Mouse (Mus musculus) ES-E14 (cell line): ENCODE data around the gene Ppp3ca. TPM values are rescaled to one million over a fixed set of nuclear protein-coding genes. Genes with fewer than 3 reads are reported as not detected.

Experiments used
- DNase-seq: peaks from one replicate; pipeline ENCODE4 v3.0.0-alpha.2; 2013; ENCODE audit warnings: low read depth, low spot score
- H3K27ac ChIP-seq: 2 replicates; pipeline ENCODE4 v1.5.1; 2012; ENCODE audit warnings: low read depth, mild to moderate bottlenecking, low read length, moderate library complexity, mixed read lengths; ENCODE audit not compliant: poor library complexity, insufficient read depth, severe bottlenecking
- H3K36me3 ChIP-seq: 2 replicates; pipeline ENCODE4 v1.6.1; 2012; ENCODE audit warnings: mild to moderate bottlenecking, low read length, moderate library complexity, mixed read lengths; ENCODE audit not compliant: control insufficient read depth, poor library complexity, insufficient read depth, severe bottlenecking
- H3K4me1 ChIP-seq, 2 experiments: fragments of 150-350 bp in 1 of 2; sonication (generic) in 1 of 2; 2 replicates each; pipeline ENCODE4 v1.6.1; 2012; ENCODE audit warnings: low read length in 2 of 2, mild to moderate bottlenecking in 1 of 2, mixed read lengths in 1 of 2; ENCODE audit not compliant: control insufficient read depth in 2 of 2, insufficient read depth in 2 of 2, poor library complexity in 1 of 2
- H3K4me3 ChIP-seq, 2 experiments: fragments of 150-350 bp in 1 of 2; sonication (generic) in 1 of 2; 2 replicates each; pipeline ENCODE4 v1.5.1; 2012; ENCODE audit warnings: low read length in 2 of 2, low read depth in 1 of 2, mild to moderate bottlenecking in 1 of 2, mixed read lengths in 1 of 2; ENCODE audit not compliant: insufficient read depth in 1 of 2, poor library complexity in 1 of 2, severe bottlenecking in 1 of 2
- H3K9ac ChIP-seq: 2 replicates; pipeline ENCODE4 v1.6.1; 2012; ENCODE audit warnings: low read depth, mild to moderate bottlenecking, low read length, mixed read lengths; ENCODE audit not compliant: poor library complexity, insufficient read depth, severe bottlenecking
- H3K9me3 ChIP-seq: fragments of 150-350 bp; sonication (generic); 2 replicates; pipeline ENCODE4 v1.6.1; 2012; ENCODE audit warnings: low read depth, mild to moderate bottlenecking, low read length; ENCODE audit not compliant: control insufficient read depth, insufficient read depth
- CHD2 ChIP-seq: IDR thresholded peaks from 2 replicates; pipeline ENCODE4 v1.6.1; 2014; ENCODE audit warnings: mild to moderate bottlenecking, low read depth, low read length, inconsistent platforms
- HCFC1 ChIP-seq: IDR thresholded peaks from 2 replicates; pipeline ENCODE4 v1.6.1; 2012; ENCODE audit warnings: low read length, inconsistent platforms, borderline replicate concordance; ENCODE audit not compliant: insufficient read depth
- MAFK ChIP-seq: IDR thresholded peaks from 2 replicates; pipeline ENCODE4 v1.6.1; 2014; ENCODE audit warnings: mild to moderate bottlenecking, low read depth, low read length, inconsistent platforms; ENCODE audit not compliant: insufficient read depth
- ZC3H11A ChIP-seq: IDR thresholded peaks from 2 replicates; pipeline ENCODE4 v1.6.1; 2012; ENCODE audit warnings: low read depth, mild to moderate bottlenecking, inconsistent platforms, low read length, borderline replicate concordance
- ZNF384 ChIP-seq: IDR thresholded peaks from 2 replicates; pipeline ENCODE4 v1.6.1; 2012; ENCODE audit warnings: low read depth, low read length, inconsistent platforms
- in situ Hi-C, 2 experiments: fragments of 600-800 bp; cut with MboI; formaldehyde crosslinking; loops; one replicate each; pipeline ENCODE4 v1.15.1; 2025; ENCODE audit warnings: low sequenced_read_pairs in 2 of 2, inconsistent platforms in 1 of 2; ENCODE audit not compliant: unreplicated experiment in 2 of 2
- total RNA-seq: library from RNA; depleted of rRNA; stranded (reverse); fragments of 300-350 nt; gene quantifications from 2 replicates; pipeline ENCODE4 v1.2.3, GENCODE M21; 2012

The Ppp3ca gene
- total RNA-seq, 1 experiment: 25.6 TPM

GRCm38 (mm10) chr3:136852921-136853320 is 183.0 kb downstream of the Ppp3ca start:
- no peak for TF ChIP-seq CHD2
- no peak for TF ChIP-seq MAFK
- TF ChIP-seq ZC3H11A: no peak
- no peak for TF ChIP-seq ZNF384
- TF ChIP-seq HCFC1: no peak
- Histone ChIP-seq H3K4me3 (no peak overlapping the region), H3K27ac (no peak overlapping the region), H3K4me1 (no peaks in the 10 kb centered on the region), H3K36me3 (no peaks in the 10 kb centered on the region), H3K9me3 (no peaks in the 10 kb centered on the region), H3K9ac (no peak overlapping the region)
- in situ Hi-C loops: no loop called here
- DNase-seq: no peak

- H3K4me3 ChIP-seq: no peak overlapping the region
- in situ Hi-C loops: no loop called here
- H3K9ac ChIP-seq: no peak overlapping the region
- no peaks in the 10 kb centered on the region for H3K36me3 ChIP-seq
- H3K9me3 ChIP-seq: no peaks in the 10 kb centered on the region
- H3K4me1 ChIP-seq: no peaks in the 10 kb centered on the region
- DNase-seq: no peak
- no peak for TF ChIP-seq MAFK
- TF ChIP-seq HCFC1: no peak
- TF ChIP-seq ZC3H11A: no peak
- no peak for TF ChIP-seq CHD2
- TF ChIP-seq ZNF384: no peak
- no peak overlapping the region for H3K27ac ChIP-seq
These were observed 183.7 kb downstream of the Ppp3ca start for GRCm38 (mm10) chr3:136853596-136853995.

- no peak overlapping the region for H3K27ac ChIP-seq
- no peak for TF ChIP-seq ZC3H11A
- TF ChIP-seq CHD2: no peak
- no peak for TF ChIP-seq MAFK
- no peak for TF ChIP-seq ZNF384
- TF ChIP-seq HCFC1: no peak
- H3K9ac ChIP-seq: no peak overlapping the region
- H3K4me1 ChIP-seq: no peaks in the 10 kb centered on the region
- in situ Hi-C loops: no loop called here
- no peak for DNase-seq
- H3K4me3 ChIP-seq: no peak overlapping the region
- H3K9me3 ChIP-seq: no peaks in the 10 kb centered on the region
- no peaks in the 10 kb centered on the region for H3K36me3 ChIP-seq
These were observed 186.1 kb downstream of the Ppp3ca start for GRCm38 (mm10) chr3:136855996-136856395.

GRCm38 (mm10) chr3:136862051-136862837 is 192.3 kb downstream of the Ppp3ca start:
- no peak overlapping the region for H3K4me3 ChIP-seq
- in situ Hi-C loops: no loop called here
- no peaks in the 10 kb centered on the region for H3K36me3 ChIP-seq
- no peaks in the 10 kb centered on the region for H3K4me1 ChIP-seq
- no peak overlapping the region for H3K9ac ChIP-seq
- DNase-seq: no peak
- H3K9me3 ChIP-seq: no peaks in the 10 kb centered on the region
- H3K27ac ChIP-seq: no peak overlapping the region
- TF ChIP-seq CHD2: no peak
- TF ChIP-seq MAFK: no peak
- no peak for TF ChIP-seq HCFC1
- no peak for TF ChIP-seq ZNF384
- no peak for TF ChIP-seq ZC3H11A

GRCm38 (mm10) chr3:136863127-136863526 is 193.2 kb downstream of the Ppp3ca start:
- in situ Hi-C loops: no loop called here
- no peaks in the 10 kb centered on the region for H3K4me1 ChIP-seq

More at GRCm38 (mm10) chr3:136863127-136863526, 193.2 kb downstream of the Ppp3ca start:
- Histone ChIP-seq H3K9me3 (no peaks in the 10 kb centered on the region), H3K4me3 (no peak overlapping the region), H3K27ac (no peak overlapping the region), H3K36me3 (no peaks in the 10 kb centered on the region), H3K9ac (no peak overlapping the region)
- no peak for TF ChIP-seq HCFC1
- TF ChIP-seq ZNF384: no peak
- no peak for TF ChIP-seq ZC3H11A
- TF ChIP-seq CHD2: no peak
- TF ChIP-seq MAFK: no peak
- no peak for DNase-seq
